Mouse (Mus musculus): Measurements from ENCODE around the gene Aamp.

Gene Aamp

DNA sequence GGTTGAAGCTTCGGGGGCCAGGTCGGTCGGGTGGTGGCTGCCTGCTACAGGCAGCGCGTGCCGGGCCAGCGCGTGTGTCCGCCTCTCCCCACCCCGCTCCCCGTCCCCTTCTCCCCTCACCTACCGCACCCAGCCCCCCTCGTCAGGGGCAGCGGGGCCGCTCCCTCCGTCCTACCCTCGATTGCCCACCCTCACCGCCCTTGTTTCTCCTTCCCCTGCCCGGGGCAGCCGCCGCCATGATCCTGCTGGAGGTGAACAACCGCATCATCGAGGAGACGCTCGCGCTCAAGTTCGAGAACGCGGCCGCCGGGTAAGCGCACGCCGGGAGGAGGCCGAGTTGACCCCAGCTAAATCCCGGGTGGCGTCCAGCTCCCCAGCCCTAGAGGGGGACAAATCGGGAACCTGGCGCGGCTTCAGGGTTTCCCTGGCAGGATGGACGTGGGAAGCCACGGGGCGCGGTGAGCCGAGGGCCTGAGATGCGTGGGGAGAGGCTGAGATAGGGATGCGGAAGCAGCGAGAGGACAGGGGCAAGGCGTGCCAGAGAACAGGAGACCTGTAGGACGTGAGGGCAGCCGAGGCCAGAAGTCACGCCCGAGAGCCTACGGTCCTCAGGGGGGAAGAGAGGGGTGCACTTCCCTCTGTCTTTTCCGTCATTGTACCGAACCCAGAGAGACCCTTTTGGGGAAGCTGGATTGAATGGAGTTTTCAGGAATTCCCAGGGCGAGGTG lies 47.8 kb downstream of the Aamp start:
- DNase-seq (ENCODE audit: low spot score), result peak; percentile 38

DNA sequence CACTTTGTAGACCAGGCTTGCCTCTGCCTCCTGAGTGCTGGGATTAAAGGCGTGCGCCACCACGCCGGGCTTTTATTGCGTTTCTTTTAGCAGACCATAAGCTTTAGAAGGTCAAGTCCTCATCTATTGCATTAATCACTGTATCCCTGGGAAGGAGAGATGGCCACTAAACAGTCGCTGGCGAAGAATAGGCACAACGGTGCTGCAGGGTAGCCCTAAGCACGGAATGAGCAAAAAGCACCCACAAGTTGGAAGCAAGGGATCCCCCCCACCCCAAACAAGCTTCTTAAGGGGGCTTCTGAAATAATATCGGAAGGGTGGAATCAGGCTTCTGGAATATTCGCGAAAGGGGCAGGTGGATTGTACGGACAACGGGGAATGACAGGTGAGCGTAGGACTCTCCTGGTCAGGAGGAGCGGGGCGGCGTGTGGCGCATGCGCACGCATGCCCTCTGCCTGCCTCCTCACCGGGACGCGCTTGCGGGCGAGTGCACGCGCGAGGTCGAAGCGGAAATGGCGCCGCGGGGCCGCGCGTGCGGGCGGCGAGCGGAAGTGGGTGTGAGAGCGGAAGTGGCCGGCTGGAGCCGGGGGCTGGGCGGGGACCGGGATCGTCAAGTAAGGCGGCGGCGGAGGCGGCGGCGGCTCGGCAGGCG lies 48.5 kb downstream of the Aamp start, which contains the start of gene Arpc2:
TSS of gene Arpc2 (plus strand) at position 147 of the 652 bp plus-strand sequence.
- DNase-seq (ENCODE audit: low spot score), result peak; percentile 99

DNA sequence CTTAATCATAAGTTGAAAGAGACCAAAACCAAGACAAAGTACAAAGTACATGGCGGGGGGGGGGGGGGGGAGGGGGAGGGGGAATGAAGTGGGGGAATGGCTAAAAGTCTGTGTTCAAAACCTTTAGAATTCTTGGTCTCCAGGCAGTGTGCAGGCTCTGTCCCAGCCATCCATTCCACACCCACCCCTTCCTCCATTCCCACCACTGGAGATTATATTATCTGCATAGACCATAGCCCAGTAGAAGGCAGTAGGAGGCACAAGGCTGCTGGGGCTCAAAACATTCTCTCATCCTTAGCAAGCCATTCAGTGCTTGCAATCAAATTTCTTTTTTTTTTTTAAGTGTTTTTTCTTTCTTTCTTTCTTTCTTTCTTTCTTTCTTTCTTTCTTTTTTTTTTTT lies 53.5 kb downstream of the Aamp start:
- no peak for DNase-seq (ENCODE audit: low spot score)

DNA sequence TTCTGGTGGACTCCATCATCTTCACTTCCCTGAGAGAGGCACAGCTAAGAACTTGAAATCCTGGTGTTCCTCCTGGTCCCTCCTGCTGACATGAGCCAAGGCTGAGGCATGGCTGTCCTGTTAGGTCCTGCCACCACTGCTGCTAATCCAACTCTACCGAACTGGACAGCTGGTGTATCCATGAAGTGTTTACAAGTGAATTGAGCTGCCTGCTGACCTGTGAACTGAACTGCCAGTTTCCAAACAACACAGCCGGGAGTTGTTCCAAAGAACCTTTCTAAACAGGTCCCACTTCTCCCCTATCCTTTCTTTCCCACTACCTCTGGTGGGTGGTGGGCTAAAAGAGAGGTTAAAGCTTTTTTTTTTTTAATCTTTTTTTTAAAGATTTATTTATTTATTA lies 54.6 kb downstream of the Aamp start:
- no peak for DNase-seq (ENCODE audit: low spot score)
